Mouse (Mus musculus) liver, postnatal 0 days (tissue): ENCODE measurements around the gene Ganab. TPM values are rescaled to one million over a fixed set of nuclear protein-coding genes. Genes with fewer than 3 reads are reported as not detected.
"Not testable (repeated sequence)": the region's sequence is repeated elsewhere in the genome, so short reads cannot be mapped to it uniquely, and the experiment has no call there.

Experiments used
- ATAC-seq: fragments of 200-750 bp; cut with Nextera tagmentation; 2 replicates; pipeline ENCODE4 v1.8.0; 2017; ENCODE audit warnings: mild to moderate bottlenecking, moderate library complexity
- DNase-seq: peaks from one replicate; pipeline ENCODE4 v3.0.0-alpha.2; 2016
- H3K27ac ChIP-seq: fragments of 300-500 bp; sonication (generic); 2 replicates; pipeline ENCODE4 v1.5.1; 2014; ENCODE audit warnings: antibody characterized with exemption, moderate library complexity, mild to moderate bottlenecking, low read depth
- H3K27me3 ChIP-seq: fragments of 300-500 bp; sonication (generic); 2 replicates; pipeline ENCODE4 v1.6.1; 2014; ENCODE audit warnings: low read length, control low read depth, mixed read lengths; ENCODE audit not compliant: insufficient read depth
- H3K36me3 ChIP-seq: fragments of 300-500 bp; sonication (generic); replicated peaks from 2 replicates; pipeline ENCODE4 v1.6.1; 2014; ENCODE audit warnings: mild to moderate bottlenecking, control low read depth, low read length, moderate library complexity, mixed read lengths; ENCODE audit not compliant: insufficient read depth
- H3K4me1 ChIP-seq: fragments of 300-500 bp; sonication (generic); 2 replicates; pipeline ENCODE4 v1.6.1; 2014; ENCODE audit warnings: antibody characterized with exemption, mild to moderate bottlenecking, control low read depth; ENCODE audit not compliant: insufficient read depth
- H3K4me2 ChIP-seq: fragments of 300-500 bp; sonication (generic); 2 replicates; pipeline ENCODE4 v1.6.1; 2014; ENCODE audit warnings: low read depth, mild to moderate bottlenecking, low read length, moderate library complexity, mixed read lengths
- H3K4me3 ChIP-seq: fragments of 300-500 bp; sonication (generic); 2 replicates; pipeline ENCODE4 v1.5.1; 2014; ENCODE audit warnings: low read depth, low read length
- H3K9ac ChIP-seq: fragments of 300-500 bp; sonication (generic); replicated peaks from 2 replicates; pipeline ENCODE4 v1.6.1; 2014; ENCODE audit warnings: mild to moderate bottlenecking, moderate library complexity
- H3K9me3 ChIP-seq: fragments of 300-500 bp; sonication (generic); 2 replicates; pipeline ENCODE4 v1.6.1; 2016; ENCODE audit warnings: mild to moderate bottlenecking, control low read depth, low read length, mixed read lengths
- CTCF ChIP-seq: sonication (generic); IDR thresholded peaks from 2 replicates; pipeline ENCODE4 v1.5.1; 2016; ENCODE audit warnings: antibody characterized with exemption, low read depth
- EP300 ChIP-seq: IDR thresholded peaks from 2 replicates; pipeline ENCODE4 v1.6.1; 2016; ENCODE audit warnings: antibody characterized with exemption, low read depth, mild to moderate bottlenecking
- WGBS: fragments of 180-500 bp; shearing (Covaris S2); extraction: QIAGEN DNeasy Blood & Tissue Kit; methylation state at CpG from one replicate; pipeline ENCODE4 v1.1.7; 2014; ENCODE audit not compliant: insufficient replicate concordance; 5-methylcytosine and 5-hydroxymethylcytosine counted together
- polyA plus RNA-seq: library from polyadenylated mRNA; unstranded; fragments of >200 nt; fragmentation: Nextera tagmentation; extraction: Ambion mirVana; gene quantifications from 2 replicates; pipeline ENCODE4 v1.2.1, GENCODE M21; 2015

Ganab gene
- polyA plus RNA-seq, 1 experiment from 2014 or later: 32.4 TPM

- peak overlapping the region; percentile 79 for H3K27ac ChIP-seq
- peaks cover 15% of the 10 kb centered on the region for H3K4me1 ChIP-seq
- DNase-seq (no peak), ATAC-seq (no peak)
- TF ChIP-seq EP300: no peak
- TF ChIP-seq CTCF: no peak
- H3K4me2 ChIP-seq: peak overlapping the region; percentile 70
- H3K36me3 ChIP-seq: peaks cover 10% of the 10 kb centered on the region; the same call in 1 of the 2 replicates
- H3K27me3 ChIP-seq: no peaks in the 10 kb centered on the region
- H3K9ac ChIP-seq: peak overlapping the region; percentile 69
- H3K4me3 ChIP-seq: peak overlapping the region; percentile 61
- 16% methylated on average over 19 of the region's 19 CpGs for WGBS
- H3K9me3 ChIP-seq: no peaks in the 10 kb centered on the region
Measured at GRCm38 (mm10) chr19:8887585-8888463, 10.0 kb upstream of the Ganab start.

- Histone ChIP-seq H3K9me3 (no peaks in the 10 kb centered on the region), H3K27ac (peak within 1 kb of the TSS; percentile 79), H3K27me3 (no peaks in the 10 kb centered on the region), H3K4me1 (peaks cover 17% of the 10 kb centered on the region), H3K36me3 (peaks cover 10% of the 10 kb centered on the region; the same call in 1 of the 2 replicates), H3K4me2 (peak within 1 kb of the TSS; percentile 70), H3K9ac (peak within 1 kb of the TSS; percentile 69), H3K4me3 (peak within 1 kb of the TSS; percentile 61)
- DNase-seq (peak; percentile 97), ATAC-seq (peak; percentile 94)
- under 1% methylated on average over 58 of the region's 58 CpGs for WGBS
- TF ChIP-seq EP300: no peak
- no peak for TF ChIP-seq CTCF
Measured at GRCm38 (mm10) chr19:8888511-8889385, 9.1 kb upstream of the Ganab start, which contains the start of the genes 1810009A15Rik and Gm49416. Gene 1810009A15Rik, plus strand, starts transcription at chr19:8888853. Gene Gm49416, plus strand, starts transcription at chr19:8888926.

- DNase-seq (peak; percentile 89), ATAC-seq (peak; percentile 56)
- H3K4me3 ChIP-seq: peak within 1 kb of the TSS; percentile 91
- no peaks in the 10 kb centered on the region for H3K9me3 ChIP-seq
- peak within 1 kb of the TSS; percentile 66 for H3K27ac ChIP-seq
- H3K4me1 ChIP-seq: peaks cover 26% of the 10 kb centered on the region
- no peaks in the 10 kb centered on the region for H3K27me3 ChIP-seq
- peak within 1 kb of the TSS; percentile 92 for H3K4me2 ChIP-seq
- WGBS: under 1% methylated on average over 51 of the region's 54 CpGs
- H3K36me3 ChIP-seq: peaks cover 16% of the 10 kb centered on the region; the same call in 1 of the 2 replicates
- no peak for TF ChIP-seq CTCF
- H3K9ac ChIP-seq: peak within 1 kb of the TSS; percentile 93
Measured at GRCm38 (mm10) chr19:8892829-8893766, 4.8 kb upstream of the Ganab start, which contains the start of gene Ints5. Gene Ints5, plus strand, starts transcription at chr19:8893005.

- Histone ChIP-seq H3K9ac (no peak overlapping the region), H3K4me3 (no peak overlapping the region), H3K27ac (no peak overlapping the region), H3K27me3 (no peaks in the 10 kb centered on the region), H3K36me3 (peaks cover 13% of the 10 kb centered on the region; the same call in 1 of the 2 replicates), H3K4me2 (no peak overlapping the region), H3K4me1 (peaks cover 34% of the 10 kb centered on the region), H3K9me3 (no peaks in the 10 kb centered on the region)
- no peak for ATAC-seq
- TF ChIP-seq CTCF: no peak
- no peak for TF ChIP-seq EP300
- DNase-seq: no peak
- 91% methylated on average over 9 of the region's 9 CpGs for WGBS
Measured at GRCm38 (mm10) chr19:8895397-8895960, 2.4 kb upstream of the Ganab start.

GRCm38 (mm10) chr19:8896231-8896630 lies 1.6 kb upstream of the Ganab start:
- H3K4me3 ChIP-seq, ATAC-seq, H3K27me3 ChIP-seq, H3K27ac ChIP-seq, DNase-seq, H3K9me3 ChIP-seq, H3K9ac ChIP-seq, H3K4me2 ChIP-seq, H3K36me3 ChIP-seq: not testable (repeated sequence)
- peaks cover 37% of the 10 kb centered on the region for H3K4me1 ChIP-seq
- WGBS: 77% methylated on average over 5 of the region's 5 CpGs

GRCm38 (mm10) chr19:8897211-8897864 lies 533 bp upstream of the Ganab start:
- H3K36me3 ChIP-seq, H3K27me3 ChIP-seq, H3K9me3 ChIP-seq: not testable (repeated sequence)
- 32% methylated on average over 21 of the region's 21 CpGs for WGBS
- peak overlapping the region; percentile 94 for H3K4me2 ChIP-seq
- H3K4me3 ChIP-seq: peak overlapping the region; percentile 98
- H3K27ac ChIP-seq: peak overlapping the region; percentile 85
- ATAC-seq (peak; percentile 52), DNase-seq (peak; percentile 62)
- H3K4me1 ChIP-seq: peaks cover 41% of the 10 kb centered on the region
- H3K9ac ChIP-seq: peak overlapping the region; percentile 67
